Mouse (Mus musculus): ENCODE results near the gene Plxnc1. TPM values are rescaled to one million over a fixed set of nuclear protein-coding genes. Genes with fewer than 3 reads are reported as not detected.

Plxnc1 gene
- total and polyA plus RNA-seq, 2 experiments from 2014 or later: 12.9 to 78.5 TPM

DNA sequence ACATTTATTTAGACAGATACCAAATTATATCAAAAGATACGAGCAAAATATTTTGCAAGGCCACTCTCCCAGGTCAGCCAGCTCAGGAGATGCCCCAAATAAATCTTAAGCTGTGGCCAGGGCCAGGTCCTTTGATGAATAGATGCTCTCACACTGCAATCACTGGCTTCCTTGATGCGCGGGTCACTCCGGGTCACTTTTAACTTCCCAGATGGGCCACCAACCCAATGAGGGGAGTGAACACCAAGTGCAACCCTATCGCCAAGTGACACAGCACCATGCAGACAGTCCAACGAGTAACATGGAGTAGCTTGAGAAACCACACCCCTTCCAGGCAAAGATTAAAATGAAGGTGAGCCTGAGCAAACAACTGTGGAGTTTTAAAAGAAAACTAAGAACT, 61.4 kb downstream of the Plxnc1 start:
- ATAC-seq (ENCODE audit: low FRiP score): no peak
- H3K36me3 ChIP-seq (ENCODE audit: insufficient read depth, low read length): peaks cover 7% of the 10 kb centered on the region; the same call in 1 of the 2 replicates
- no peaks in the 10 kb centered on the region for H3K27me3 ChIP-seq (ENCODE audit: insufficient read depth, low read length)
- H3K4me3 ChIP-seq (ENCODE audit: low read depth, low read length): no peak overlapping the region
- no peak overlapping the region for H3K27ac ChIP-seq (ENCODE audit: low read depth, low read length)
- no peak for DNase-seq (ENCODE audit: low spot score)
- 88% methylated on average over 6 of the region's 6 CpGs for WGBS
- H3K9ac ChIP-seq (replicated peaks; ENCODE audit: low read length, poor library complexity, severe bottlenecking): no peak overlapping the region
- no peaks in the 10 kb centered on the region for H3K9me3 ChIP-seq (ENCODE audit: low read length)
- H3K4me1 ChIP-seq (ENCODE audit: insufficient read depth, low read length): no peaks in the 10 kb centered on the region
- no peak overlapping the region for H3K4me2 ChIP-seq (ENCODE audit: low read depth, low read length, poor library complexity, severe bottlenecking)
- no peak for TF ChIP-seq CTCF (IDR thresholded peaks at IDR 0.05)

DNA sequence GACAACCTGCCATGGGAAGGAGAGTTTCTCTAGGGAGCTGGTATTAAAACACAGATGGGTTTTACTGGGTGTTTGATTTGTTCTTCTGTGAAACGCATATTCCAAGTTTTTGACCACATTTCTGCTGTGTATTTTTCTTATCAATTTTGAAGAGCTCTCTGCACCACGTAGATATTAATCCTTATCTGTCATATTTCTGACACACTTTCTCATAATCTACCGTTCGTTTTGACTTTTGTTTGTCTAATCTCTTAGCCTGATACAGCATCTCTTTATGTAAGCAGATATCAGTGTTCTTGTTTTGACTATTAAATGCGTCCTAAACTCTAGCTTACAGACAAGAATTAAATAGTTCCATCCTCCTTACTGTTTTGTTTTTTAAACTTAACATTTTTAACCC, 73.1 kb downstream of the Plxnc1 start:
- 90% methylated on average over 5 of the region's 5 CpGs for WGBS
- no peaks in the 10 kb centered on the region for H3K4me1 ChIP-seq (ENCODE audit: insufficient read depth, low read length)
- H3K4me2 ChIP-seq (ENCODE audit: low read depth, low read length, poor library complexity, severe bottlenecking): no peak overlapping the region
- no peak overlapping the region for H3K4me3 ChIP-seq (ENCODE audit: low read depth, low read length)
- peaks cover 18% of the 10 kb centered on the region for H3K36me3 ChIP-seq (ENCODE audit: insufficient read depth, low read length)
- H3K9me3 ChIP-seq (ENCODE audit: low read length): no peaks in the 10 kb centered on the region
- no peak overlapping the region for H3K27ac ChIP-seq (ENCODE audit: low read depth, low read length)
- no peak for TF ChIP-seq CTCF (IDR thresholded peaks at IDR 0.05)
- ATAC-seq (ENCODE audit: low FRiP score): no peak
- no peak for DNase-seq (ENCODE audit: low spot score)
- no peak overlapping the region for H3K9ac ChIP-seq (replicated peaks; ENCODE audit: low read length, poor library complexity, severe bottlenecking)
- no peaks in the 10 kb centered on the region for H3K27me3 ChIP-seq (ENCODE audit: insufficient read depth, low read length)

DNA sequence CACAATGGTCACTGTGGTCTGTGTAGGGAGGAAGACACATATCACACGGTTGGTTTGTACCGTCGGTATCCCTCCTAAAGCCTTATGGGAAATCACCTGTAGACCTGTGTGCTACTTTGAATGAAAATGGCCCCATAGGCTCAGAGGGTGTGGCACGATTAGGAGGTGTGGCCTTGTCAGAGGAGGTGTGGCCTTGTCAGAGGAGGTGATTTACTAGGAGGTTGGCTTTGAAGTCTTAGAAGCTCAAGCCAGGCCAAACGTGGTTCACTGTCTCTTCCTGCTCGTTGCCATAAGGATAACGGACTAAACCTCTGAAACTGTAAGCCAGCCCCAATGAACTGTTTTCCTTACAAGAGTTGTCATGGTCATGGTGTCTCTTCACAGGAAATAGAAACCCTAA, 73.5 kb downstream of the Plxnc1 start:
- DNase-seq (ENCODE audit: low spot score) (no peak), ATAC-seq (ENCODE audit: low FRiP score) (no peak)
- H3K4me3 ChIP-seq (ENCODE audit: low read depth, low read length): no peak overlapping the region
- no peak for TF ChIP-seq CTCF (IDR thresholded peaks at IDR 0.05)
- no peak overlapping the region for H3K27ac ChIP-seq (ENCODE audit: low read depth, low read length)
- 95% methylated on average over 7 of the region's 7 CpGs for WGBS
- no peaks in the 10 kb centered on the region for H3K4me1 ChIP-seq (ENCODE audit: insufficient read depth, low read length)
- H3K4me2 ChIP-seq (ENCODE audit: low read depth, low read length, poor library complexity, severe bottlenecking): no peak overlapping the region
- H3K9me3 ChIP-seq (ENCODE audit: low read length): no peaks in the 10 kb centered on the region
- no peaks in the 10 kb centered on the region for H3K27me3 ChIP-seq (ENCODE audit: insufficient read depth, low read length)
- peaks cover 22% of the 10 kb centered on the region for H3K36me3 ChIP-seq (ENCODE audit: insufficient read depth, low read length)
- H3K9ac ChIP-seq (replicated peaks; ENCODE audit: low read length, poor library complexity, severe bottlenecking): no peak overlapping the region

DNA sequence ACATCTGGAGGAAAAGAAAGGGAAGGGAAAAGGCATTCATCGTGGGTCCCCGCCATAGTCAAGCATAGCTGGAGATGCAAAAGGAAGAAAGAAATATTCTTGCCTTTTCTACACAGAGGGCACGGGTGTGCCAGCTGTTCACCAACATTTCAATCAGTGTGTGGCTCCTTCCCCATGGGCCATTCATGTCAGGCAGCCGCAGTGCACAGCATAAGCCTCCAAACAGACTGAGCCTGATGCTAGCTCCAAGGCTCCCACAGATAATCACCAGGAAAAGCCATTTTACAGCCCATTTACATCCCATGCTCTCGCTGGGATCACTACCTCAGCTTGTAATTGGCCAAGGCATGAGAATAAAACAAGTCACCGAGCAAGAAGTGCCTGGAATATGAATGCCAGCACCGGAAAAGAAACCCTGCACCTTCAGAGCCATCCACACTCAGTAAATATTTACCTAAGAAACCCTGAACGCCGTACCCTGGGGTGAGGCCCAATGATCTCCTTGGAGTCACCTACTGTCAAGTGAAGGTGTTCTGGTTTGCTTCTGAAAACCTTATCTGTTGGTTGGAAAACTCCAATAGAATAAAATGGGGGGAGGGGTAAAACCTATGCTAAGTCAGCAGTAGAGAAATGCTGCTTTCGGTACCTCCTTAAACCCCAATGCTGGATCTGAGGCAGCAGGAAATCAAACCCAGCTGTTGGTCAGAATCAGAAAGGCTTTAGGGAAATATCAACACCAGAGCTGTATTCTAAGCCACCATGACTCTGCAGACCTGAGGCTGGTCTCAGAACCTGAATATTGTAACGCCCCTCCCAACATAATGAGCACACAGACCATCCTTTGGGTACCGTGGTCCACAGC, 77.4 kb downstream of the Plxnc1 start:
- Histone ChIP-seq H3K36me3 (ENCODE audit: insufficient read depth, low read length) (peaks cover 29% of the 10 kb centered on the region), H3K27me3 (ENCODE audit: insufficient read depth, low read length) (no peaks in the 10 kb centered on the region), H3K9me3 (ENCODE audit: low read length) (no peaks in the 10 kb centered on the region), H3K4me1 (ENCODE audit: insufficient read depth, low read length) (no peaks in the 10 kb centered on the region), H3K4me2 (ENCODE audit: low read depth, low read length, poor library complexity, severe bottlenecking) (no peak overlapping the region), H3K27ac (ENCODE audit: low read depth, low read length) (no peak overlapping the region), H3K9ac (replicated peaks; ENCODE audit: low read length, poor library complexity, severe bottlenecking) (no peak overlapping the region), H3K4me3 (ENCODE audit: low read depth, low read length) (no peak overlapping the region)
- TF ChIP-seq CTCF (IDR thresholded peaks at IDR 0.05): no peak
- no peak for ATAC-seq (ENCODE audit: low FRiP score)
- 76% methylated on average over 12 of the region's 12 CpGs for WGBS
- peak; percentile 10 for DNase-seq (ENCODE audit: low spot score)

DNA sequence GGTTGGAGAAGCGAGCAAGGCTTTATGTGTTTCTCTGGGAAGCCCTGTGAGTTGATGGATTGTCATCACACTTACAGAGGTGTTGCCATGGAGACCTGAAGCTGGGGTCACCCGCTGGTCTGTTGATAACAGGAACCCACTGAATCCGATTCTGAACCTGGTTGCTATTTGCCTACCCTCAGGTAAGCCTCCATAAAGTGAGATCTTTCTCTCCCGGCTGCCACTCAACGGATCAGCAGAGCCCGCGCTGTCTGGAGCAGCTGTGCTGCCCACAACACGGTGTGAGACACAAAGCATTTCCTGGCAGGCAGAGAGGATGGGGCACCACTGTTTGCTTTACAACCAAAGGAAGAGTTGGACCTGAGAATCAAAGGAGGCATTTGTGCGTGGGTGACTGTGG, 79.4 kb downstream of the Plxnc1 start:
- ATAC-seq (ENCODE audit: low FRiP score): no peak
- Histone ChIP-seq H3K4me3 (ENCODE audit: low read depth, low read length) (no peak overlapping the region), H3K9ac (replicated peaks; ENCODE audit: low read length, poor library complexity, severe bottlenecking) (no peak overlapping the region), H3K4me2 (ENCODE audit: low read depth, low read length, poor library complexity, severe bottlenecking) (no peak overlapping the region), H3K36me3 (ENCODE audit: insufficient read depth, low read length) (peaks cover 32% of the 10 kb centered on the region), H3K4me1 (ENCODE audit: insufficient read depth, low read length) (no peaks in the 10 kb centered on the region), H3K9me3 (ENCODE audit: low read length) (no peaks in the 10 kb centered on the region), H3K27me3 (ENCODE audit: insufficient read depth, low read length) (no peaks in the 10 kb centered on the region), H3K27ac (ENCODE audit: low read depth, low read length) (no peak overlapping the region)
- no peak for DNase-seq (ENCODE audit: low spot score)
- WGBS: 51% methylated on average over 9 of the region's 9 CpGs
- TF ChIP-seq CTCF (IDR thresholded peaks at IDR 0.05): no peak

DNA sequence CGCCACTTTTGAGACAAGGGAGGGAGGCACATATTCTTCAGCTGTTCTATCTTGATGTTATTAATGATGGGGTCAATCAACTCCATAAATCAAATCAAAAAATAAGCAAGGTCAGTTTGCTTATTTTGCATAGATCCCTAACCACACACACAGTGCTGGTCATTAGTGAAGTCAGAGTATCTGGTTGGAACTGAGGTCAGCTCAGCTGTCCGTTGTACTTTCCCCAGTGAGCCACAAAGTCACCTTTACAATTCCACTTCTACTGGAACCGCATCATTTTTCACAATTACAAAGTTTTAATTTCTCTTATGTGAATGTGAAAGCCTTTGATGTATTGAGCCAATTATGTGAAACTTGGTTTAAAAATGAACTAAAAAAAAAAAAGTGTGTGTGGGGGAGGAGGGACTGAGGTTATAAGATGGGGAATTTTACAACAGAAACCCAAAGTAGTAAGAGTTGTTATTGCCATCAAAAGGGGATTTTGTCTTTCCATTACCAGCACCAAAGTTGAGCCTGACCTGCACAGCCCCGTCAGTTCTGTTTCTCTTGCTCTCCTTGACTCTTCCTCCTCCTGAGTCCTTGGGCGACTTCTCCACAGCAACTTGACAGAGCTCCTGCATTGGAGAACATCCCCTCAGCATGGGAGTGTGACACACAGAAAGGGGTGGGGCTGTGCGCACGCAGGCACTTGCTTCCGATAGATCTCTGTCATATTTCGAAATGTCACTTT, 80.3 kb downstream of the Plxnc1 start:
- 91% methylated on average over 9 of the region's 9 CpGs for WGBS
- H3K9me3 ChIP-seq (ENCODE audit: low read length): no peaks in the 10 kb centered on the region

More for the DNA sequence above, 80.3 kb downstream of the Plxnc1 start:
- ATAC-seq (ENCODE audit: low FRiP score) (no peak), DNase-seq (ENCODE audit: low spot score) (no peak)
- Histone ChIP-seq H3K9ac (replicated peaks; ENCODE audit: low read length, poor library complexity, severe bottlenecking) (no peak overlapping the region), H3K4me2 (ENCODE audit: low read depth, low read length, poor library complexity, severe bottlenecking) (no peak overlapping the region), H3K4me1 (ENCODE audit: insufficient read depth, low read length) (no peaks in the 10 kb centered on the region), H3K4me3 (ENCODE audit: low read depth, low read length) (no peak overlapping the region), H3K36me3 (ENCODE audit: insufficient read depth, low read length) (peaks cover 32% of the 10 kb centered on the region), H3K27me3 (ENCODE audit: insufficient read depth, low read length) (no peaks in the 10 kb centered on the region), H3K27ac (ENCODE audit: low read depth, low read length) (no peak overlapping the region)
- TF ChIP-seq CTCF (IDR thresholded peaks at IDR 0.05): no peak

Measured in midbrain, postnatal 0 days (tissue).